Mouse (Mus musculus) heart, postnatal 14 days (tissue): ENCODE measurements around the gene Rgsl1. TPM values are rescaled to one million over a fixed set of nuclear protein-coding genes. Genes with fewer than 3 reads are reported as not detected.
"Not testable (repeated sequence)": the region's sequence is repeated elsewhere in the genome, so short reads cannot be mapped to it uniquely, and the experiment has no call there.

Source experiments
- DNase-seq, 2 experiments: peaks; one replicate each; pipeline ENCODE4 v3.0.0; 2021 to 2022
- intact Hi-C: fragments of 180-260 bp; cut with DNase I; formaldehyde crosslinking; loops from one replicate; pipeline ENCODE4 v1.15.1; 2025
- long read RNA-seq, 2 experiments: library from polyadenylated mRNA; stranded (forward); transcript quantifications; one replicate each; pipeline ENCODE4 v2.0.0; 2021
- total RNA-seq, 2 experiments: library from RNA; stranded (reverse); gene quantifications; 2 replicates each; pipeline ENCODE4 v1.2.3; 2021

Rgsl1 gene
- not detected for total RNA-seq
- long read RNA-seq, experiment 1: 0 reads
- long read RNA-seq, experiment 2: 0 reads

DNA sequence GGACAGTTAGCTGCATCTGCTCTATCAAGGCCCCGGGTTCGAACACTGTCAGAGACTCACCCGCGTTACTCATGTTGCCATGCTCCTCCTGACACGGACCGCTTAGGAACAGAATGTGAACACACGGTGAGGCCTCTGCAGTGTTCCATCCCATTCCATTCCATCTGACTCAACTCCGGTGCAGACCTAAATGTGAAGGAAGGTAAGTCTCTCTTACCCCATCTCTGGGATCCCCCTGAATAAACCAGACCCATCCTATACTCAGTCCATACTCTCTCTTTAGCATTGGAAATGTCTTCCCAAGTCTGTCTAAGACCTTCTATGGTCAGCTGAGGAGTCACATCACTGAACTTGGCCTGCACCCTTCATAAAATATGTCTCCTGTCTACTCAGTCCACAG, at the start of gene Rgsl1:
Gene Rgsl1 (minus strand): TSS at position 101 of the 400 bp plus-strand sequence.
- intact Hi-C loops: no loop called here
- DNase-seq: no peak

GRCm38 (mm10) chr1:153891442-153891841, 47.5 kb upstream of the Rgsl1 start, which contains the start of gene Teddm1a:
TSS of gene Teddm1a (plus strand) at chr1:153891742.
- no peak for DNase-seq
- intact Hi-C loops: no loop called here

- DNase-seq: no peak
- intact Hi-C loops: no loop called here
Measured at GRCm38 (mm10) chr1:153890121-153890520, 46.2 kb upstream of the Rgsl1 start.

DNA sequence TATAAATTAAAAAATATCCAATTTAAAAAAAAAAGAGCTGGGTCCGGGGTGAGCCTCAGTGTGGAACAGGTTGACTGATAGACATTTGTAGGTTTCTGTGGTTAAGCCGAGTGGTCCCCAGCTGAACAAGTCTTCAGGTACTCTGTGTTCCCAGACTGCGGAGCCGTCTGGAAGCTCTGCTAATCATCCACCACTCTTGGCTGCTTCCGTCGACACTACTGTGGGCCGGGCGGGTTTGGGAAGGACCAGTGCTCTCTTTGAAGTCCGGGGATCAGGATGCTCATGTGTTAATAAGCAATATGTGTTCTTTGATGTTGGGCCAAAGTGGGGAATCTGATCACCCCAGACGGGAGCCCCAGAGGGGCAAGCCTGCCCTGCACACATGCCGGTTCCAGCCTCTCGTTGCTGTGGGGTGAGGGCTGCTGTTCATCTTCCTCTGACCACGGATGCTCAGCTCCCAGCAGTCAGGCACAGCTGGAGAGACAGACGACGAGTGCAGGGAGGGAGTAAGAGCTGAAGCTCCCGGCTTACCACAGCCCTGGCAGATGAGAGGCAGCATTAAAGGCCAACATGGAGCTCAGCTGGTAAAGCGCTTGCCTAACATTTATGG, 42.2 kb upstream of the Rgsl1 start:
- DNase-seq: no peak
- intact Hi-C loops: no loop called here

- DNase-seq, intact Hi-C loops: not testable (repeated sequence)
Measured at GRCm38 (mm10) chr1:153880391-153880790, 36.4 kb upstream of the Rgsl1 start.

DNA sequence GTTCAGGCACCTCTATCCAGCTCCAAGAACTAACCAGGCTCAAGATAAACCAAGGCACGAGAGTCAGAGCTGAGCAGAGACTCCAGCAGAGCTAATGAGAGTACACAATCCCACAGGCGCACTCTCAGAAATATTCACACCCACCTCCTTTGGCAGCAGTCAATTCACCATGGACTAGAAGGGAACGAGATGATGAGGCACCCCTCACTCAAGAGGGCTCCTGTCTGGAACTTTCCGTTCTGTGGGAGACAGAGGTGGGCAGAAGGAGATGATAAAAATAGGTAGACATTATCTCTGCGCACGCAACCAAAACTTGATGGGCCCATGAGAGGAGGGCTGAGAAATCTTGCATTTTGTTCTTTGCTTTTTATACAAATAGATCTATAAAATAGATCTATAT, 30.1 kb upstream of the Rgsl1 start, which contains the start of gene Teddm1b:
Gene Teddm1b (plus strand): TSS at position 301 of the 400 bp plus-strand sequence.
- DNase-seq: no peak
- intact Hi-C loops: no loop called here

GRCm38 (mm10) chr1:153855946-153856345, 12.0 kb upstream of the Rgsl1 start:
- intact Hi-C loops: no loop called here
- no peak for DNase-seq

- DNase-seq, intact Hi-C loops: not testable (repeated sequence)
Measured at GRCm38 (mm10) chr1:153852696-153853095, 8.8 kb upstream of the Rgsl1 start.

DNA sequence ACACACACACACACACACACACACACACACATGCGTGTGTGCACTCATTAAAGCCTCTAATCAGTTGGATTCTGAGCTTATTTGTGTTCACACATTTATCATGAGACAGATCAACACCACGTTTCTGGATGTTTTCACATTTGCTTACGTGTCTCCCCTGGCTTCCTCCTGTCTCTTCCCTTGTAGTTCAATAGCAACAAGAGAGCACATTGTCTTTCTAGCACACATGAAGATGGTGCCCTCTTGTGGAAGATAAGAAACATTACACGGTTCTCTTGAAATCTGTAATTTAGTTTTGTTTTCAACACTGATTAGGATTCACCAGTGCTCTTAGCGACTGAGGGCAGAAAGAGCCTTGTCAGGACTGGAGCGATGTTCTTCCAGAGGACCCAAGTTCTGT, 2.9 kb upstream of the Rgsl1 start:
- intact Hi-C loops: no loop called here
- DNase-seq: peak in 1 of 2 experiments; percentile 3

DNA sequence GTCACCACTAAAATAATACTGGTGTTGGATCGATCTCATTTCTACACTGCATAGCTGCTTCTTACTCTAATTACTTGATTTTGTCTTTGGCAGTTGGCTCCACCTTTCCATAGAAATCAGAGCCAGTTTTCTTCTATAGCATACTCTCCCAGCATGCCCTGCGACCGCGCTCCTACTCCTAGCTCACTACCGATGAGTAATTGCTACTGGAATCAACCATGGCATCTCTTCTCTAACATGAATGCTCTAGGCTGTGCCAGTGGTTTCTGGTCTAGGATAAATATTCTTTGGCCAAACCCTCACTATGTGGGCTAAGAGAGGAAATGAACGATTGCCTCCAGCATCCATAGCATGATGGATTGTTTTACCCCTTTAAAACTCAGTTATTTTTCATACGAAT, 2.5 kb upstream of the Rgsl1 start:
- no peak for DNase-seq
- intact Hi-C loops: no loop called here

DNA sequence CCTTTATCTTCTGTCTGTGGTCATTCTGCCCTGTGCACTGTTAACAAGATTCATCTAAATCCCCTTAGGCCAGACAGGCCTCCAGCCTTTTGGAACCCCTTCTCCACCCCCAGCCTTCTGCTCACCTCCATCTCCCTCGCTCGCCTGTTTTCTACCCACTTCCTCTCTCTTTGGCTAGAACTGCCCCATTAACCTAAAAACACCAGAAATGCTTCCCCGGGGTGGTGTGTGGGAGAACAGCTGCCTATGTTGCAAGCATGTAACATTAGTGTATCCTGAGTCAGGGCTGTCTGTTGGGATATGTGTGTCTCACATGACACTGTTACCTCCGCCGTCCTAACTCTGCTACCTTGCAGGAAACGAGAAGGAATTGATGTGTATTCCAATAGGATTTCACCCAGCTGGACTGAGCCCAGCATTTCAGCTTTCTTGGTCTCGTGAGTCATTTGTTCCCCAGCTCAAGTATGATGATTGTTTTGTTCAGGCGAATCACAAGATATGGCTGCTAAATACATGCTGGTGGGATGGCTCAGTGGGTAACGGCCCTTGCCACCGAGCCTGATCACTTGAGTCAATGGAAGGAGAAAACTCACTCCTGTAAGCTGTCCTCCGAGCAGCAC, 1.7 kb downstream of the Rgsl1 start:
- intact Hi-C loops: no loop called here
- peak in 1 of 2 experiments; percentile 5 for DNase-seq

GRCm38 (mm10) chr1:153836036-153836435, 7.9 kb downstream of the Rgsl1 start:
- no peak for DNase-seq
- intact Hi-C loops: no loop called here

- intact Hi-C loops: no loop called here
- DNase-seq: no peak
Measured at GRCm38 (mm10) chr1:153830746-153831145, 13.2 kb downstream of the Rgsl1 start.

- DNase-seq: no peak
- intact Hi-C loops: no loop called here
Measured at GRCm38 (mm10) chr1:153820216-153820615, 23.7 kb downstream of the Rgsl1 start.

DNA sequence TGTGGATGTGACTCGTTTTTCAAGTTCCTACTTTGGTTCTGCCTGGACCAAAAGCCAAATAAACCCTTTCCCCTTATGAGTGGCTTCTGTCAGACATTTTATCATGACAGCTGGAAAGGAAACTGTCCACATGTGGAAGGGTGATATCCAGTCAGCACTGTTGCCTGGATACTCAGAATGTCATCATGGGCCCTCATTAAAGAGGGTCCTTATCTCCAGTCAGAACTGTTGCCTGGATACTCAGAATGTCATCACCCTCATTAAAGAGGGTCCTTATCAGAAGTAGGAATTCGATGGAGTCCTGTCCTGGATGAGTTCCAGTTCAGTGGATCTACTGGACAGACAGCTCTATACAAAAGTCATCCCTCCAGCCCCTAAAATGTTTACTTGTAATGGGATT, 29.7 kb downstream of the Rgsl1 start:
- intact Hi-C loops: no loop called here
- DNase-seq: no peak

GRCm38 (mm10) chr1:153807390-153807993, 36.5 kb downstream of the Rgsl1 start:
- DNase-seq: peak; percentile 65 to 79
- intact Hi-C loops: loop anchor here (5.0 kb wide), 2 partner anchors 55 to 250 kb away; no protein-coding TSS in a partner anchor

- intact Hi-C loops: no loop called here
- peak in 1 of 2 experiments; percentile 2 for DNase-seq
Measured at GRCm38 (mm10) chr1:153803530-153803929, 40.4 kb downstream of the Rgsl1 start.

- intact Hi-C loops: no loop called here
- peak; percentile 10 to 17 for DNase-seq
Measured at GRCm38 (mm10) chr1:153802691-153803090, 41.3 kb downstream of the Rgsl1 start.

- DNase-seq: no peak
- intact Hi-C loops: no loop called here
Measured at GRCm38 (mm10) chr1:153794241-153794640, 49.7 kb downstream of the Rgsl1 start.

- no peak for DNase-seq
- intact Hi-C loops: no loop called here
Measured at GRCm38 (mm10) chr1:153790708-153791107, 53.2 kb downstream of the Rgsl1 start.

DNA sequence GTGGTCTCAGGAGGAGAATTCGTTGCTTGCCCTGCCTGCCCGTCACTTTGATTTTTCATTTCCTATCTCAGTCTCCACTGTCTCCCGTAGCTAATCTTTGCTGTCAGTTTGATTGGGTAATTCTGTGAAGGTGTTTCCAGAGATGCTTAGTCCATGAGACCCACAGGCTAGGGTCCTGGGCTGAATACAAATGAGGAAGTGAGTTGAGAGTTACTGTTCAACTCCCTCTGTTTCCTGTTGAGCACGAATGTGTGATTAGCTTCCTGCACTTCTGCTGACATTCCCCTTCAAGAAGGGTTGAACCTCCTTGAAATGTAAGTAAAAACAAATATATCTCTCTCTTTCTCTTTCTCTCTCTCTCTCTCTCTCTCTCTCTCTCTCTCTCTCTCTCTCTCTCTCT, 58.3 kb downstream of the Rgsl1 start:
- DNase-seq: no peak
- intact Hi-C loops: no loop called here

- intact Hi-C loops: no loop called here
- no peak for DNase-seq
Measured at GRCm38 (mm10) chr1:153783339-153783738, 60.6 kb downstream of the Rgsl1 start.
